Mouse (Mus musculus): ENCODE results near the gene Kank1. TPM values are rescaled to one million over a fixed set of nuclear protein-coding genes. Genes with fewer than 3 reads are reported as not detected.

Kank1 gene
- polyA plus RNA-seq, 1 experiment from 2014 or later = 12.2 TPM

- Histone ChIP-seq H3K4me2 (replicated peaks) (no peak overlapping the region), H3K27me3 (ENCODE audit: control insufficient read depth, insufficient read depth, low read length) (no peaks in the 10 kb centered on the region), H3K4me1 (replicated peaks; ENCODE audit: control insufficient read depth, insufficient read depth, low read length) (no peaks in the 10 kb centered on the region), H3K36me3 (replicated peaks; ENCODE audit: control insufficient read depth, insufficient read depth) (no peaks in the 10 kb centered on the region), H3K4me3 (replicated peaks; ENCODE audit: low read length) (no peak overlapping the region), H3K9me3 (ENCODE audit: control insufficient read depth, low read length) (no peaks in the 10 kb centered on the region), H3K9ac (no peak overlapping the region), H3K27ac (no peak overlapping the region)
- ATAC-seq (ENCODE audit: low FRiP score) (no peak), DNase-seq (ENCODE audit: low spot score) (no peak)
- WGBS = 62% methylated on average over 7 of the region's 7 CpGs
These were observed 196.5 kb downstream of the Kank1 start for GRCm38 (mm10) chr19:25433169-25433690.

DNA sequence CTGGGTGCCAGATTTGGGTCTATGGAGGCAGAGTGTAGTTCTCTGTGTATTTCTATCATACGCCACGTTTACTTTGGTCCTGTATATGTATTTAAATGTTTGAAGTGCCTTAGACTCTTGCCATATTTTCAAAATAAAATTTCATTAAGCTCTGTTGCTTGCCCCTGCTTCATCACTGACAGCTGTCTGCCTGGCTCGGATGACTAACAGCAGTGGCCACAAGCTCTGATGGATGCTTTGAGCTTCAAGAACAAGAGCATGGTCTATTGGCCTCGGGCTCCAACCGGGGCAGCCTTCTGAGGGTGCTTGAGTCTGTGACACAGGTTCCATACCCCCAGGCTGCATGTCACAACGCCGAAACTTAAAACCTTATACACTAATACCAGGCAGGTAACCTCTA lies 197.6 kb downstream of the Kank1 start:
- ATAC-seq (ENCODE audit: low FRiP score) (no peak), DNase-seq (ENCODE audit: low spot score) (no peak)
- Histone ChIP-seq H3K4me2 (replicated peaks) (no peak overlapping the region), H3K4me3 (replicated peaks; ENCODE audit: low read length) (no peak overlapping the region), H3K4me1 (replicated peaks; ENCODE audit: control insufficient read depth, insufficient read depth, low read length) (no peaks in the 10 kb centered on the region), H3K27me3 (ENCODE audit: control insufficient read depth, insufficient read depth, low read length) (no peaks in the 10 kb centered on the region), H3K9ac (no peak overlapping the region), H3K36me3 (replicated peaks; ENCODE audit: control insufficient read depth, insufficient read depth) (no peaks in the 10 kb centered on the region), H3K9me3 (ENCODE audit: control insufficient read depth, low read length) (no peaks in the 10 kb centered on the region), H3K27ac (no peak overlapping the region)
- WGBS = 93% methylated on average over 7 of the region's 7 CpGs

DNA sequence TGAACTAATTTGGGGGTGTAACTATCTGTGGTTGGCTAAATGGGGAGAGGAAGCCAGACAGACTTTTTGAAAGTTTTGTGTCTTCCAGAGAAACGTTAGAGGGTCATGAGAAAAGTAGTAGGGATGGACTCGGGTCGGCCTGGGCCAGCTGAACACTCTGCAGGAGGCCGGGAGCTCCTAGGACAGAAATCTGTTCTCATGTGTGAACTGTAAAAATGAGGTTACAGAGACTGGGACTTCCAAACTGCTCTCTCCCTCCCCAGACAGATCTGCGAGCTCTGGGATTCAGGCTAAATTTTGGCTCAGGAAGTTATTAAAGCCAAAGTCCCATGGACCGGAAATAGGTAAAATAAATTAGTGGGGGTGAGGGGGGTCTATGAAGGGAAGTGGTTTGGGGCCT lies 198.0 kb downstream of the Kank1 start:
- Histone ChIP-seq H3K4me1 (replicated peaks; ENCODE audit: control insufficient read depth, insufficient read depth, low read length) (no peaks in the 10 kb centered on the region), H3K9ac (no peak overlapping the region), H3K4me2 (replicated peaks) (no peak overlapping the region), H3K27ac (no peak overlapping the region), H3K36me3 (replicated peaks; ENCODE audit: control insufficient read depth, insufficient read depth) (no peaks in the 10 kb centered on the region), H3K4me3 (replicated peaks; ENCODE audit: low read length) (no peak overlapping the region), H3K27me3 (ENCODE audit: control insufficient read depth, insufficient read depth, low read length) (no peaks in the 10 kb centered on the region), H3K9me3 (ENCODE audit: control insufficient read depth, low read length) (no peaks in the 10 kb centered on the region)
- ATAC-seq (ENCODE audit: low FRiP score) = no peak
- 83% methylated on average over 6 of the region's 6 CpGs for WGBS
- no peak for DNase-seq (ENCODE audit: low spot score)

- H3K27ac ChIP-seq = no peak overlapping the region; the same call in 1 of the 2 replicates
- H3K27me3 ChIP-seq (ENCODE audit: control insufficient read depth, insufficient read depth, low read length) = no peaks in the 10 kb centered on the region
- no peak overlapping the region for H3K4me2 ChIP-seq (replicated peaks)
- DNase-seq (ENCODE audit: low spot score) = no peak
- H3K9ac ChIP-seq = no peak overlapping the region
- no peaks in the 10 kb centered on the region for H3K4me1 ChIP-seq (replicated peaks; ENCODE audit: control insufficient read depth, insufficient read depth, low read length)
- no peak for ATAC-seq (ENCODE audit: low FRiP score)
- no peak overlapping the region for H3K4me3 ChIP-seq (replicated peaks; ENCODE audit: low read length)
- no peaks in the 10 kb centered on the region for H3K36me3 ChIP-seq (replicated peaks; ENCODE audit: control insufficient read depth, insufficient read depth)
- 79% methylated on average over 5 of the region's 5 CpGs for WGBS
- no peaks in the 10 kb centered on the region for H3K9me3 ChIP-seq (ENCODE audit: control insufficient read depth, low read length)
These were observed 198.6 kb downstream of the Kank1 start for GRCm38 (mm10) chr19:25435412-25435811.

DNA sequence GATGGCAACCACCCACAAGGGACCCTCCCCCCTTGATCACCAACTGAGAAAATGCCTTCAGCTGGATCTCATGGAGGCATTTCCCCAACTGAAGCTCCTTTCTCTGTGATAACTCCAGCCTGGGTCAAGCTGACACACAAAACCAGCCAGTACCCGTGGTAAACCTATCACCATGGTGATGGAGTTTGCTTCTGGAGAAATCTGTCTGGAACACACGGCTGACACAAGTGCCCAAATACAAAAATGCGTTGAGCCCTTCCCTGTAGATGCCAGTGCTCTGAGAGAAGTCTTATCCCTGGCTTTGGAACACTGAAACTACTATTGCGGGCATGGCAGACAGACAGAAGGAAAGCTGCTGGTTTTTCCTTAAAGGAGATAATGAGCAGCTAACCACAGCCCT lies 199.4 kb downstream of the Kank1 start:
- ATAC-seq (ENCODE audit: low FRiP score) = no peak
- no peaks in the 10 kb centered on the region for H3K27me3 ChIP-seq (ENCODE audit: control insufficient read depth, insufficient read depth, low read length)
- H3K9me3 ChIP-seq (ENCODE audit: control insufficient read depth, low read length) = no peaks in the 10 kb centered on the region
- H3K4me3 ChIP-seq (replicated peaks; ENCODE audit: low read length) = no peak overlapping the region
- H3K9ac ChIP-seq = no peak overlapping the region
- DNase-seq (ENCODE audit: low spot score) = no peak
- no peaks in the 10 kb centered on the region for H3K36me3 ChIP-seq (replicated peaks; ENCODE audit: control insufficient read depth, insufficient read depth)
- H3K4me1 ChIP-seq (replicated peaks; ENCODE audit: control insufficient read depth, insufficient read depth, low read length) = no peaks in the 10 kb centered on the region
- no peak overlapping the region for H3K27ac ChIP-seq
- WGBS = 50% methylated on average over 4 of the region's 4 CpGs
- H3K4me2 ChIP-seq (replicated peaks) = no peak overlapping the region

DNA sequence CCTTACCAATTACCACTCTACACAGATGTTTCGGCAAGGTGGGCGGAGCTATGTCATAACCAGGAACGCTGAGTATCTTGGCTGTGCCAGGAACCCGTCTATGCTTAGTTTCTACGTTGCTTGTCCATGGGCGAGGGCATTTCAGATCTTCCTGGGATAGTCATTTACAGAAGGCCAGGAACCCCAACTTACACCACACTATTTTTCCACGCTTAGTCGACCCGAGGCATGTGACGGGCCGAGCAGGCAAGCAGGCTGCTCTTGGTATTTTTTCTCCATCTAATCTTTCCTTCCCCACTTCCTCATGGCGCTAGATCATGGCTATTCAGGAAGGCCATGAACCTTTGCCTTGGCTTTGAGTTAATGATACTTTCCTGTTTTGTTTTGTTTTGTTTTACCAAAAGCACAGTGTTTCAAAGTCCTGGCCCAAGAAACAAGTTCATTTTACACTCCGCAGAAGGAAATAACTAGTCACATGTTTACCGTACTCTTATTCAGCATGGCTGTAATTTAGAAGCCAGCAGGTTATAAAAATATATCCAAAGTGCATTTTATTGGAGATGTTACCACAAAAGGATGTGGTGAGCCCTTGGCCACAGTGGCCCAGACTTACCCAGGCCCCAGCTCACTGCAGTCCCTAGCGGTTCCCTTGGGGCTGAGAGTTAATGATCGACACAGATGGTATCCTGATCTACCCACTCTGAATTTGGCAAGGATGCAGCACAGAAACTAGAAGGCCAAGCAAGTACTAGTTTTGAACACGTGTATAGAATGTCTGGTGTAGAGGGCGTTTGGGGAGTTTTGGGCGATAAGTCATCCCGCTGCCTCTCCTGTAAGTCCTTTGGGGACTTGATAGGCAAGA lies 200.2 kb downstream of the Kank1 start:
- no peak overlapping the region for H3K4me2 ChIP-seq (replicated peaks)
- ATAC-seq (ENCODE audit: low FRiP score) (no peak), DNase-seq (ENCODE audit: low spot score) (no peak)
- no peaks in the 10 kb centered on the region for H3K9me3 ChIP-seq (ENCODE audit: control insufficient read depth, low read length)
- H3K4me1 ChIP-seq (replicated peaks; ENCODE audit: control insufficient read depth, insufficient read depth, low read length) = no peaks in the 10 kb centered on the region
- H3K27ac ChIP-seq = no peak overlapping the region
- H3K4me3 ChIP-seq (replicated peaks; ENCODE audit: low read length) = no peak overlapping the region
- H3K9ac ChIP-seq = no peak overlapping the region
- H3K27me3 ChIP-seq (ENCODE audit: control insufficient read depth, insufficient read depth, low read length) = no peaks in the 10 kb centered on the region
- WGBS = 90% methylated on average over 20 of the region's 20 CpGs
- no peaks in the 10 kb centered on the region for H3K36me3 ChIP-seq (replicated peaks; ENCODE audit: control insufficient read depth, insufficient read depth)

DNA sequence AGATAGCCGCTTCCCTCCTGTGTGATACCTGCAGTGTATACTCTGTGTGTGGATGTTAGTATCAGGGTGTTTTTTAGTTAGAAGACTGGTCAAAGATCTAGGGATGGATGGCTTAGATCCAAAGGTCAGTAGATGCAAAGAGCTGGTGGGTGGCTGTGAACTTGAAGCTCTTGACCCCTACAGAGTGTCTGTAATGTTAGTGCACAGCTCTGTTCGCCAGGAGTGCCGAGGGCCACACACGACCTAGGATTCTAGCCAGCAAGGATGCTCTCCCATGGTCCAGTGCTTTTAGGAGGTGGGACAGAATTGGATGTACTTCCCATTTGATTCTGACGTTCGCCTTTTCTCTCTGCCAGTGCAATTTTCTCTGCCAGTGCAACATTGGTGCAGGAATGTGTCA lies 201.5 kb downstream of the Kank1 start:
- Histone ChIP-seq H3K9ac (no peak overlapping the region), H3K9me3 (ENCODE audit: control insufficient read depth, low read length) (no peaks in the 10 kb centered on the region), H3K4me3 (replicated peaks; ENCODE audit: low read length) (no peak overlapping the region), H3K27me3 (ENCODE audit: control insufficient read depth, insufficient read depth, low read length) (no peaks in the 10 kb centered on the region), H3K4me1 (replicated peaks; ENCODE audit: control insufficient read depth, insufficient read depth, low read length) (no peaks in the 10 kb centered on the region), H3K27ac (no peak overlapping the region), H3K4me2 (replicated peaks) (no peak overlapping the region), H3K36me3 (replicated peaks; ENCODE audit: control insufficient read depth, insufficient read depth) (no peaks in the 10 kb centered on the region)
- 81% methylated on average over 6 of the region's 6 CpGs for WGBS
- DNase-seq (ENCODE audit: low spot score) (no peak), ATAC-seq (ENCODE audit: low FRiP score) (no peak)

- no peaks in the 10 kb centered on the region for H3K4me1 ChIP-seq (replicated peaks; ENCODE audit: control insufficient read depth, insufficient read depth, low read length)
- WGBS = 39% methylated on average over 6 of the region's 6 CpGs
- no peak overlapping the region for H3K4me3 ChIP-seq (replicated peaks; ENCODE audit: low read length)
- H3K27me3 ChIP-seq (ENCODE audit: control insufficient read depth, insufficient read depth, low read length) = no peaks in the 10 kb centered on the region
- H3K9me3 ChIP-seq (ENCODE audit: control insufficient read depth, low read length) = no peaks in the 10 kb centered on the region
- DNase-seq (ENCODE audit: low spot score) = no peak
- no peak overlapping the region for H3K9ac ChIP-seq
- H3K27ac ChIP-seq = no peak overlapping the region
- no peak overlapping the region for H3K4me2 ChIP-seq (replicated peaks)
- H3K36me3 ChIP-seq (replicated peaks; ENCODE audit: control insufficient read depth, insufficient read depth) = no peaks in the 10 kb centered on the region
- no peak; the same call in 1 of the 2 replicates for ATAC-seq (ENCODE audit: low FRiP score)
These were observed 203.0 kb downstream of the Kank1 start for GRCm38 (mm10) chr19:25439807-25440206.

DNA sequence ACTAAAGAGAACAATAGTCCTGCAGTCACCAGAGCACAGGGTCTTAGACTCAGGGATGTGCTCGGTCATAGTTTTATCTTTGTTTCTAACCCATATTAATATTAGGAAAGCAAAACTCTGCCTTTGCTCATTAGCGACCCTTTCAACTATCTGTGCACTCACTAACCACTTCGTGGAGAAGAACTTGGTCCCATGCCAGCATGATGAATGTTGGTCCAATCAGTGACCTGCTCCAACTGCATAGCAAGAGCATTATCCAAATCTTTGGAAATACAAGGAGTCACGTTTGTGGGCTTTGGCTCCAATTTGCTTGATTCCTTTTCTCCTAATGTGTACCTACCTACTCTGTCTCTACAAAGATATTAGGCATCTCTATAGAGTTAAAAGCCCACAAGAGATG lies 204.0 kb downstream of the Kank1 start:
- Histone ChIP-seq H3K4me3 (replicated peaks; ENCODE audit: low read length) (no peak overlapping the region), H3K27me3 (ENCODE audit: control insufficient read depth, insufficient read depth, low read length) (no peaks in the 10 kb centered on the region), H3K4me1 (replicated peaks; ENCODE audit: control insufficient read depth, insufficient read depth, low read length) (no peaks in the 10 kb centered on the region), H3K36me3 (replicated peaks; ENCODE audit: control insufficient read depth, insufficient read depth) (no peaks in the 10 kb centered on the region), H3K9ac (no peak overlapping the region), H3K4me2 (replicated peaks) (no peak overlapping the region), H3K9me3 (ENCODE audit: control insufficient read depth, low read length) (no peaks in the 10 kb centered on the region), H3K27ac (no peak overlapping the region)
- DNase-seq (ENCODE audit: low spot score) (no peak), ATAC-seq (ENCODE audit: low FRiP score) (no peak)
- WGBS = 80% methylated on average over 4 of the region's 4 CpGs

Measured in hindbrain, embryonic 14.5 days (tissue).